8 mouse cellular contexts compared by ENCODE assay signal in the genomic region with DNA sequence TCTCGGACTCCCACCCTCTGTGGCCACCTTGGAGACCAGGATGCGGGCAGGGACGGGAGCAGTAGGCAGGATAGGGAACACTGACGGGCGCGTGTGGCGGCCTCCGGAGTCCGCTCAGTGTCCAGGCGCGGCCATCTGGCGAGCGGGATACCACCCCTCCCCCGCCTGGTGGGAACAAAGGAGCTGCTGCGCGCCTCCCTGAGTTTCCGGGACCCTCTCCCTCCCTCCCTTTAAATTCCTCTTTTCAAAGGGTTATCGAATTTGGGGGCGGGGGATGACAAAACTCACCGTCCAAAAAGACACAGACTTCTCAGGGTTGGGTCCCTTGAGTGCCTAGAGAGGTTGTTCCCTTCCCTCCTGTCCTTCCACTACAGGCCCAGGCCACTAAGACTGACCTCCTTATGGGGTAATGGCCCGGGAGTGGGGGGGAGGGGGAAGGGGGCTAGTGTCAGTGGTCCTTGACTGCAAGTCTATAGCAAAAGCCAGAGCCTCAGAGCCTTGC. TPM values are rescaled to one million over a fixed set of nuclear protein-coding genes. Genes with fewer than 3 reads are reported as not detected.
A peak's percentile ranks its signal among the peaks of the same experiment; 100 is the strongest.
DNase-seq lines count a peak whose midpoint lies in the region; ATAC-seq and TF ChIP-seq lines count a peak whose summit lies in the region.

No protein-coding gene starts in this region.

- H3K9ac ChIP-seq in heart, postnatal 0 days (replicated peaks; ENCODE audit: low read depth, low read length) = peak overlapping the region; percentile 69
- peak overlapping the region; percentile 88 for H3K9ac ChIP-seq in hindbrain, embryonic 11.5 days (ENCODE audit: low read depth, low read length)
- H3K9ac ChIP-seq in midbrain, embryonic 11.5 days (ENCODE audit: low read length) = peak overlapping the region; percentile 94

- peak; percentile 35; the same call in 1 of the 2 replicates for TF ChIP-seq EP300 in heart, postnatal 0 days (IDR thresholded peaks at IDR 0.05; ENCODE audit: low read depth)

- no peaks in the 10 kb centered on the region for H3K27me3 ChIP-seq in heart, postnatal 0 days (ENCODE audit: control insufficient read depth, insufficient read depth, low read length)
- no peaks in the 10 kb centered on the region for H3K27me3 ChIP-seq in hindbrain, embryonic 11.5 days (ENCODE audit: control insufficient read depth, insufficient read depth, low read length)
- no peaks in the 10 kb centered on the region for H3K27me3 ChIP-seq in midbrain, embryonic 11.5 days (ENCODE audit: control insufficient read depth, insufficient read depth, low read length)

- H3K9me3 ChIP-seq in heart, postnatal 0 days (replicated peaks; ENCODE audit: control insufficient read depth, low read length) = no peaks in the 10 kb centered on the region
- H3K9me3 ChIP-seq in hindbrain, embryonic 11.5 days (ENCODE audit: control insufficient read depth, low read length) = no peaks in the 10 kb centered on the region
- no peaks in the 10 kb centered on the region for H3K9me3 ChIP-seq in midbrain, embryonic 11.5 days (ENCODE audit: control insufficient read depth, low read length)

- peak overlapping the region; percentile 91 for H3K27ac ChIP-seq in heart, postnatal 0 days (ENCODE audit: low read depth)
- peak overlapping the region; percentile 100 for H3K27ac ChIP-seq in hindbrain, embryonic 11.5 days (ENCODE audit: low read depth, low read length)
- H3K27ac ChIP-seq in midbrain, embryonic 11.5 days (ENCODE audit: low read depth, low read length) = peak overlapping the region; percentile 98

- under 1% methylated on average over 21 of the region's 21 CpGs for WGBS in heart, postnatal 0 days
- under 1% methylated on average over 21 of the region's 21 CpGs for WGBS in hindbrain, embryonic 11.5 days
- WGBS in midbrain, embryonic 11.5 days = 0% methylated on average over 21 of the region's 21 CpGs

- H3K4me1 ChIP-seq in heart, postnatal 0 days (ENCODE audit: control insufficient read depth, insufficient read depth) = peaks cover 38% of the 10 kb centered on the region
- peaks cover 33% of the 10 kb centered on the region for H3K4me1 ChIP-seq in hindbrain, embryonic 11.5 days (replicated peaks; ENCODE audit: control insufficient read depth, insufficient read depth, low read length)
- peaks cover 43% of the 10 kb centered on the region for H3K4me1 ChIP-seq in midbrain, embryonic 11.5 days (ENCODE audit: control insufficient read depth, insufficient read depth, low read length)

- peak overlapping the region; percentile 62 for H3K4me3 ChIP-seq in heart, postnatal 0 days (ENCODE audit: low read depth, low read length)
- H3K4me3 ChIP-seq in hindbrain, embryonic 11.5 days (ENCODE audit: low read depth, low read length) = peak overlapping the region; percentile 88
- H3K4me3 ChIP-seq in midbrain, embryonic 11.5 days (ENCODE audit: low read depth, low read length) = peak overlapping the region; percentile 88

- DNase-seq in heart, postnatal 0 days (ENCODE audit: low spot score) = no peak
- no peak for DNase-seq in heart, postnatal 25 days (ENCODE audit: low spot score)
- peak; percentile 54 for DNase-seq in MN1 (ENCODE audit: low spot score)
- DNase-seq in hindbrain, embryonic 11.5 days (ENCODE audit: low spot score) = no peak
- no peak for DNase-seq in midbrain, embryonic 11.5 days (ENCODE audit: low spot score, missing footprints)
- DNase-seq in layer of hippocampus, adult 11-12 months (ENCODE audit: low spot score) = no peak
- no peak for DNase-seq in urinary bladder, postnatal 10 days (ENCODE audit: low spot score)
- DNase-seq in urinary bladder, postnatal 25 days (ENCODE audit: low spot score) = no peak

- no peak for ATAC-seq in heart, postnatal 0 days (ENCODE audit: insufficient read depth, low read depth)
- ATAC-seq in hindbrain, embryonic 11.5 days (ENCODE audit: low FRiP score) = peak; percentile 79
- peak; percentile 56 for ATAC-seq in midbrain, embryonic 11.5 days (ENCODE audit: low FRiP score)

- intact Hi-C loops in heart, postnatal 25 days (cut with DNase I) = loop anchor here (2.0 kb wide), 1 partner anchor 80 kb away; no protein-coding TSS in a partner anchor

- TF ChIP-seq CTCF in heart, postnatal 0 days (IDR thresholded peaks at IDR 0.05; ENCODE audit: low read depth) = no peak

- H3K4me2 ChIP-seq in heart, postnatal 0 days (ENCODE audit: low read depth, low read length) = peak overlapping the region; percentile 77
- H3K4me2 ChIP-seq in hindbrain, embryonic 11.5 days (replicated peaks; ENCODE audit: low read depth, low read length) = peak overlapping the region; percentile 96
- peak overlapping the region; percentile 98 for H3K4me2 ChIP-seq in midbrain, embryonic 11.5 days

- peaks cover 7% of the 10 kb centered on the region for H3K36me3 ChIP-seq in heart, postnatal 0 days (replicated peaks; ENCODE audit: control insufficient read depth, insufficient read depth, low read length)
- peaks cover 5% of the 10 kb centered on the region; the same call in 1 of the 2 replicates for H3K36me3 ChIP-seq in hindbrain, embryonic 11.5 days (ENCODE audit: control insufficient read depth, insufficient read depth, low read length)
- peaks cover 19% of the 10 kb centered on the region for H3K36me3 ChIP-seq in midbrain, embryonic 11.5 days (ENCODE audit: control insufficient read depth, insufficient read depth, low read length)

RNA-seq across cellular contexts. Expression of gene Fasn, which starts 0.5 kb away (rescaled TPM):
- total RNA-seq in heart, postnatal 0 days (2014; rRNA removed; ENCODE audit: low replicate concordance) = 79.2 and 90.4 TPM in 2 replicates
- polyA plus RNA-seq in heart, postnatal 0 days (2015; fragmentation: Nextera tagmentation; extraction: Ambion mirVana) = 10.8 and 14.1 TPM in 2 replicates
- total RNA-seq in heart, postnatal 25 days (2021) = 10 to 100 TPM; 29.8 to 52.8 TPM
- polyA plus RNA-seq in hindbrain, embryonic 11.5 days (2014; fragmentation: Nextera tagmentation; extraction: Ambion mirVana) = 76.0 and 94.1 TPM in 2 replicates
- polyA plus RNA-seq in midbrain, embryonic 11.5 days (2014; fragmentation: Nextera tagmentation; extraction: Ambion mirVana) = 80.8 and 94.6 TPM in 2 replicates

RNA-seq across cellular contexts. Expression of gene Dus1l, which starts 28.6 kb away (rescaled TPM):
- 42.2 and 47.1 TPM in 2 replicates for total RNA-seq in heart, postnatal 0 days (2014; rRNA removed; ENCODE audit: low replicate concordance)
- 35.6 and 40.2 TPM in 2 replicates for polyA plus RNA-seq in heart, postnatal 0 days (2015; fragmentation: Nextera tagmentation; extraction: Ambion mirVana)
- 10 to 100 TPM; 26.8 to 27.8 TPM for total RNA-seq in heart, postnatal 25 days (2021)
- 70.9 and 71.3 TPM in 2 replicates for polyA plus RNA-seq in hindbrain, embryonic 11.5 days (2014; fragmentation: Nextera tagmentation; extraction: Ambion mirVana)
- polyA plus RNA-seq in midbrain, embryonic 11.5 days (2014; fragmentation: Nextera tagmentation; extraction: Ambion mirVana) = 73.6 and 76.9 TPM in 2 replicates

RNA-seq across cellular contexts. Expression of gene Gps1, which starts 40.8 kb away (rescaled TPM):
- total RNA-seq in heart, postnatal 0 days (2014; rRNA removed; ENCODE audit: low replicate concordance) = 120 and 125 TPM in 2 replicates
- 94.2 and 94.4 TPM in 2 replicates for polyA plus RNA-seq in heart, postnatal 0 days (2015; fragmentation: Nextera tagmentation; extraction: Ambion mirVana)
- 10 to 100 TPM; 52.2 to 57.0 TPM for total RNA-seq in heart, postnatal 25 days (2021)
- 264 and 272 TPM in 2 replicates for polyA plus RNA-seq in hindbrain, embryonic 11.5 days (2014; fragmentation: Nextera tagmentation; extraction: Ambion mirVana)
- polyA plus RNA-seq in midbrain, embryonic 11.5 days (2014; fragmentation: Nextera tagmentation; extraction: Ambion mirVana) = 254 and 269 TPM in 2 replicates

RNA-seq across cellular contexts. Expression of gene Rfng, which starts 40.8 kb away (rescaled TPM):
- 14.5 and 26.4 TPM in 2 replicates for total RNA-seq in heart, postnatal 0 days (2014; rRNA removed; ENCODE audit: low replicate concordance)
- polyA plus RNA-seq in heart, postnatal 0 days (2015; fragmentation: Nextera tagmentation; extraction: Ambion mirVana) = 15.3 and 17.0 TPM in 2 replicates
- 10 to 100 TPM; 12.3 to 13.9 TPM for total RNA-seq in heart, postnatal 25 days (2021)
- 28.8 and 29.4 TPM in 2 replicates for polyA plus RNA-seq in hindbrain, embryonic 11.5 days (2014; fragmentation: Nextera tagmentation; extraction: Ambion mirVana)
- polyA plus RNA-seq in midbrain, embryonic 11.5 days (2014; fragmentation: Nextera tagmentation; extraction: Ambion mirVana) = 28.2 and 30.6 TPM in 2 replicates
